Mouse (Mus musculus) liver, adult (tissue): ENCODE measurements around the gene Gm20388.

Experiments used
- GATA4 ChIP-seq: IDR thresholded peaks from 2 replicates; pipeline ENCODE4 v1.6.1; 2014; ENCODE audit warnings: mild to moderate bottlenecking, low read length; ENCODE audit not compliant: insufficient replicate concordance

Gene Gm20388

DNA sequence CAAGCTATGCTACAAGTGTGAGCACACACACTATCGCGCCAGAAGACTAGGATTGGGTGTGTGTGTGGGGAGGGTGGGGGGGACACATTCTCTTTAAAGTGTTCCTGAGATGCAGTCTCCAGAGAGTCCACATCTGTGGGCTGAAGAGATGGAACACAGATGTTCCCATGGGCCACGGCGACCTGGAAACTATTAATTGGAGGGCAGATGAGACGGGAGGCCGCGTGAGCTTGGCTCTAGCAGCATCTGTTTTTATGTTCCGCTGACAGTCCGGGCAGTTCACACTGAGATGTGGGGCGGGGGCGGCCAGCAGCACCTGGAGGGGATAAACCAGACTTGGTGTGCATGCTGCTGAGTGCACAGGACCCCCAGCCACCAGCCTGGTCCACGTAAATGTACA is 2247.0 kb downstream of the Gm20388 start:
- no peak for TF ChIP-seq GATA4

DNA sequence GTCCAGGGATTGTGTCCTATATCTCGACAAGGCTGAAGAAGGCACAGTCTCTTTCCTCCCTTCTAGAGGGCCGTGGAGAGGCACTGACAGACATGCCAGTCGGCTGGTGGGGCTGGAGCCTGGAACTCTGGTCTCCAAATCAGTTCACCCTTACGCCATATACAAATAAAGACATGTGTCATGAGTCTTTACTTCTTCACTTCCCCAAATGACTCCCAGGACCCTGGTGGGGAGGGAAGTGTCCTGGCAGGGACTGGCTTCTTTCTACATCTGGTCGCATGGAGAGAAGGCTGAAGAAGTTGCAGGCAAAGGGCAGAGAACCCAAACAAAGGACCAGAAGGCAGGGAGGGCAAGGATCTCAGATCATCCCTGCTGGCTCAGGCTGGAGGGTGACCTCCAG is 2249.5 kb downstream of the Gm20388 start:
- TF ChIP-seq GATA4: no peak

DNA sequence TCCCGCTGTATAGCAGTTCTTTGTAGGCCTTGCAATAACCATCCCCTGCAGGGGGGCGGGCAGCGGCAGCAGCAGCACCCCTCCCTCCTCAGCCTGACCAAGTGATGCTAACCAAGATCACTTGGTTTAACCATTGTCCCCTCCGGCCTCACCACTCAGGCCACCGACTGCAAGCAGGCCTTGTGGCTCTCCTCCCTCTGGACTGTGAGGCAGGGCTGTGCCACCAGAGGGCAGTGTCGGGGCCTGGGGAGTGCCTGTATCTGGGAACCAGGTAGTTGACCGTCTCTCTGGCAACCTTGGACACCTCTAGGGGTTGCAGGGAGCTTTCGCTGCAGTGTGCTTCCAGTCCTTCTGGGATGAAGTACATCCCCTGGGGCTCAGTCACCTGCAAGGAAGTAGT is 2252.4 kb downstream of the Gm20388 start:
- TF ChIP-seq GATA4: no peak

DNA sequence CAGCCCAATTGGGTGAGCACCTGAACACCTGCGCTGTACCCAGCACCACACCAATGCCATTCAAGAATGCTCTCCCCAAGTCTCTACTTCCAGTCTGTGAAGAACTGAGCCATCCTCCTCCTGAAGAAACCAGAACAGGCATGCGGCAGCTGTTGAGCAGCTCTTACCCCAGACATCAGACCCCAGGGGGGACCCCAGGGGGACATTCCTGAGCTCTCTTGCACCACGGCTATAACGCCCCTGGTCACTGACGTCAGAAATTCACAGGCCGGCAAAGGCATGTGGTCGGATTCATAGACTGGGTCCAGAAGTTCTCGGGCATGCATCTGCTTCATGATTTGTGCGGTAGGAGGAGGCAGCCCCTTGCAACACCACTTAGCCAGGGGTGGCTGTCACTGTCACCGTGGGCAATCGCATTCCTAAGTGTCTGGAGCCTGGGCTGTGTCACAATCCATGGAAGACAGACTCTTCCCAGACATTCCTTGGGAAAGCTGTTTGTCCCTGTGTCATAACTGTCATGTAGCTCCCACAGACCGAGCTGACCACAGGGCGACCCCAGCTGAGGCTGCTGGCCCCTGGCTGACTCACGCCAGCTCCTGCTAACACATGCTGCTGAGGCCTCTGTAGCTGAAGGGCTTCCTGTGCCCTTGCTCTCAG is 2256.7 kb downstream of the Gm20388 start:
- TF ChIP-seq GATA4: no peak

DNA sequence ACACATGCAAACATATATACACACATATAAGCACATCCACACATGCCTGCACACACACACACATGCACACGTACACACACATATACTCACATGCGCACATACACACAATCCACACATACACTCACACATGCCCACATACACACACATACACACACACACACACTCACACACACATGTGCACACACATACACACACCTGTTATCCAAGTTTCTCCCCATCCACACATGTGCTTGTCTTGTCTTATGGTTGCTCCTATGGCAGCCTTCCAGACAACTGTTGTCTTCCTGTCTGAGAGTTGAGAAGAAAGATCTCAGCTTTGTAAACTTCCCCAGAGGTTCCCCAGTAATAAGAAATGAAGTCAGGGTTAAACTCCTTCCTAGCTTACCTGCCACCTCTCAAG is 2258.8 kb downstream of the Gm20388 start:
- TF ChIP-seq GATA4: no peak

DNA sequence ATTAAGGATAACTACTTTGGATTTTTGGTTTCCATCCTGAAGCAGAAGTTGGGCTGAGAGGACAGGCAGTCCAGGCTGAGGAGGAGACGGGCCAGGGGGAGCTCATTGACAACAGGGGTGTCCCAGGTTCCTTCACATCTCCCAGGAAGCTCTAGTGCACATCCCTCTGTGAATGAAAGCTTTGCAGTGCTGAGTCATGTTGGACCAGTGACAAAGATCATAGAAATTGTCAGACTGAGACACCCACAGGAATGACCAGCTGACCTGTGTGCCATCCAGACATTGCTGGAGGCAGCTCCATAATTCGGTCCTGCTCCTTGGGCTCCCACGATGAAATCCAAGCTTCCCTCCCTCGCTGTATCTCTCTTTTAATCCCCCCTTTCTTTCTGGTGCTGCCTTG is 2261.2 kb downstream of the Gm20388 start:
- TF ChIP-seq GATA4: no peak

DNA sequence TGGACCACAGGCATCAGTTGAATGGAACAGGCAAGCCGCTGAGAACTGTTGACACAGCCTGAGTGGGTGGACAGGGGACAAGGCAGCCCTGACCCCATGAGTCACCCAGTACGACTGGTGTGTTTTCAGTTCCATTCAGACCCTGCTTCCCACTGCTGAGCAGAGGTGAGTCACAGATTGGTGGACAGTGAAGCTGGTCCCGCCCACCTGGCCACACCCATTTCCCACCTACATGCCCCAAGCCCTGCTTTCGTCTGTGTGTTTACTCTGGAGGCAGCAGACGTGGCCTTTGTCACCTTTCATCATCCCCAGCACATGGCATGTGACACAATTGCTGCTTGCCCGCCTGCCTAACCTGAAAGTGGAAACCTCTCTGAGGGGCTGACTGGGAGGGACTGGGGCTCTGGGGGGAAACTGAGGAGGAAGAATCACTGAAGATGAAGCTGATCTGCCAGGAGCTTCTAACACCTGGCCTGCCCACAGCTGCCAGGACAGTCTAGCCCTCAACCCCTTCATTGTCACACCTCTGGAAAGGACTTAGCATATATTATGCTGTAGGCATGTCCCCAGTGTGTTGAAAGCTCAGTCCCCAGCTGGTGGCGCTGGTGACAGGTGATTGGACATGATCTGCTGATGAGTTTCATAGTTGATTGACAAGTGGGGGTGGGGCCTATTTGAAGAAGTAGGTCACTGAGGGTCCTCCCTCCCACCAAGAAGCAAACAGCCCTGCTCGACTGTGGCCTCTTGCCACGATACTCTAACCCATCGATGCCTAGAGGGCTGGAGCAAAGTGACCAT is 2263.7 kb downstream of the Gm20388 start:
- TF ChIP-seq GATA4: no peak

DNA sequence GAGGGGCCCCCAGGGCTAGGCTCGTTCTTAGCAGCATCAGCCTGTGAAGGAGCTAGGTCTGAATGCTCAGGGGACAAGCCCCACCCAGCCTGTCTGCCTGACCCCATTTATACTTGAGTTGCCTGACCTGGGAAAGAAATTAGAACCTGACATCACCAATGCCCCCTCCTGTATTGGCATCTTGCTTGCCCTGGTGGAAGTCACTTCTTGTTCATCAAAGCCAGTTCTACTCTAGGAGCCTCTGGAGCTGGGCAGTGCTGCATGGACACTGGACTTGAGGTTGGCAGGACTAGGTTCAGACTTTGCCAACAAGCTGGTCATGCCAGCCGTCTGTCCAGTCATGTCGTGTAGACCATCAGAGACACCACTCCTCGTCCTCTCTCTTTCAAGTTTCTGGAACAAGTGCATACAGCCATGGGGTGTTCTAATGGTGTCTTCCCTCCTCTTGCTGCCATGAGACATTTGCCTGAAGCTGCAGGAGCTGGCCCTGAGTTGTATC is 2267.8 kb downstream of the Gm20388 start:
- no peak for TF ChIP-seq GATA4

DNA sequence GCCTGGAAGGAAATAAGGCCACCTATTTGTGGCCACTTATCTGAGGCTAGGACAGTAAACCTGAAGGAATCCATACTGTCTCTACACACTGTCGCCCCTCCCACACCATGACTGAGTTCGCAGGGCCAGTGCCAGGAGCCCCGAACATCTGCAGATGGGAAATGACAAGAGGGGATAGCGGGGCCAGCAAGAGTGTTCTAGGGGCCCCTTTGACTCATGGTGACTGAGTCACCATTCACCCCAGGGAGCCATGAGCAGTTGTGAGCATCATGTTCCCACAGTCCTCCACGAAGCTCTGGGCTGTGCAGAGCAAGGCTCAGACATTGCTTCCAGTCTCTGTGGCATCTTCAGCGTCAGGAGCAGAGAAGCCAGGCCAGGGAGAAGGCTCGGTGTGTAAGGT is 2268.7 kb downstream of the Gm20388 start:
- TF ChIP-seq GATA4: no peak

DNA sequence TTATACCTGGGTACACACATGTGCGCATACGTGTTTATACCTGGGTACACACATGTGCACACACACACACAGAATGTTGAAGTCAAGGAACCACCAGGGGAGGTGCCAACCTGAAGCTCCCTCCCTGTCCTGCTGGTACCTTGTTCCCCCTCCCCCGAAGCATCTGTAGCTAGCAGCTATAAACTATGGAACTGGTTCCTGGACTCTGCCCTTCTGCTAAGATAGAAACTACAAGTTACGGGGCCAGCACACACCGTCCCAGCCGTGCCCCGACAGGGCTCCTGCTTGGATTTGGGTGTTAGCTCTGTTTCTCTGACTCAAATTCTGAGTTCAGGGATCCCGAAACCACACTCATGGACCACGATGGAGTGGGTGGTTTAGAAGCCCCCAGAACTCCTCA is 2269.5 kb downstream of the Gm20388 start:
- no peak for TF ChIP-seq GATA4

DNA sequence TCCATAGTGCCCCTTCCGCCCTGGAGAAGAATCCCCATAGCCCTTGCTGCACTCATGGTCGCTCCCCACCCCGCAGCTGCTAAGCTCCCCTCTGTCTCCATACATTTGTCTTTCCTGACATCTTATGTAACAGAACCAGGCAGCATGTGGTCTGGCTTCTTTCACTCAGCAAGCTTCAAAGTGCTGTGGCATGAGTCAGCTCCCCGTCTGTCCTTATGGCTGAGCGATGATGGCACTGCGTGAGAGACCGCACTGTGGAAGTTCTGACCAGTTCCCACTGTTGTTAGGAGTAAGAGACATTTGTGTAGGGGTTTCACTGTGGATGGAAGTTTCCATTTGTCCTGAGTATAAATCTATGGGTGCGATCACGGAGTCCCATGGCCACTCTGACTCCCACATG is 2270.8 kb downstream of the Gm20388 start:
- TF ChIP-seq GATA4: no peak

DNA sequence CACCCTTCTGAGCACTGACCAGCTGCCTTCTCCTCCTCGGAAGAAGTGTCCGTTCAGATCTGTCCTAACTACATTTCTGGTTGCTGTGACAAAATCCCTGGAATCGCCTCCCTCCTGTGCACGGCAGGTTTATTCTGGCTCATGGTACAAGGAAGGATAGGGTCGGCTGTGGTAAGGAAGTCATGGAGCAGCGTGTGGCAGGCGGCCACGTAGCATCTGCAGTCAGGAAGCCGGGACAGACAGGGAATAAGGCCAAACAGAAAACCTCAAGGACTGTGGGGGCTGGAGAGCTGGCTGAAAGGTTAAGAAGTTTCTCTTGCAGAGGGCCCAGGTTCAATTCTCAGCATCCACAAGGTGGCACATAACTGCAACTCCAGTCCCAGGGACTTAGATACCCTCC is 2271.3 kb downstream of the Gm20388 start:
- no peak for TF ChIP-seq GATA4

DNA sequence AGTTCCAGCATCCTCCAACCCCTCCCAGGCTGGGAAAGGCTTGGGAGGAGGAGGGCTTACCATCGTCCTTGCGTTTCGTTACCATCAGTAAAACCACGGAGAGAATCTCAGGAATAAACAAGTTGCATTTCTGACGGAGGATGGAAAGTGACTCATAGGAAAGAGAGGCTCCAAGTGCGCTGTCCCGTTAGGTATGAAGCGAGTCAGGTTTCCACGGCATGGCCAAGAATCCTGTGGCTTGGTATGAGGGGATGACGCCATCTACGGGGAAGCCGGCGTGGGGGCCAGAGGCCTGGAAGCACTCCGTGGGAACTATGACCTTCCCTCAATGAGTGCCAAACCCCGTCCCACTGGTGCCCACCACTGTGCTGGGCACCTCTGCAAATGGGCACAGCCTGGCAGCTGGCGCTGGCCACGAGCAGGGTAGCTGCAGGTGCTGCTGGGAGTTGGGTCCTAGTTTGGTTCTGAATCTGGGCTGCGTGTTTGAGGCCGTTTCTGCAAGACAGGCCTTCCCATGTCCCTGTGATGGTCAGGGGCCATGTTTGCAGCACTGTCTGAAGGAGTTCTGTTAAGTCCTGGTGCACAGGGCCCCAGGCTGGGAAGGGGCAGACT is 2275.8 kb downstream of the Gm20388 start:
- no peak for TF ChIP-seq GATA4

DNA sequence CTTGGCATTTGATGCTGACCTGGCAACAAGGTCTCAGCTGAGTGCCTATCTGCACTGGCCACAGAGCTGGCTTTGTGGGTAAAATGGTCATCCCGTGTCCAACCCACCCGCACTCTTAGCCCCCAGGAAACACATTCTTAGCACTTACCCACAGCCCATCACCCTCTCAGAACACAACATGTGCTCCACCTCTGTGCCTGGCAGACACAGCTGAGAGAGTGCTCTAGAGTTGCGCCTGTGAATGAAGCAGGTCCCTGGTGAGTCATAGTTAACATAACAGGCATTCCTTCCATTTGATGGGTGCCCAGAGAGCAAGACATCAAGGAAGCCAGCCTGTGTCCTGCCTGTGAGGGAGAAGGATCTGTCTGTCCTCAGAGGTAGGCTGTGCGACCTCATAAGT is 2276.6 kb downstream of the Gm20388 start:
- TF ChIP-seq GATA4: no peak

DNA sequence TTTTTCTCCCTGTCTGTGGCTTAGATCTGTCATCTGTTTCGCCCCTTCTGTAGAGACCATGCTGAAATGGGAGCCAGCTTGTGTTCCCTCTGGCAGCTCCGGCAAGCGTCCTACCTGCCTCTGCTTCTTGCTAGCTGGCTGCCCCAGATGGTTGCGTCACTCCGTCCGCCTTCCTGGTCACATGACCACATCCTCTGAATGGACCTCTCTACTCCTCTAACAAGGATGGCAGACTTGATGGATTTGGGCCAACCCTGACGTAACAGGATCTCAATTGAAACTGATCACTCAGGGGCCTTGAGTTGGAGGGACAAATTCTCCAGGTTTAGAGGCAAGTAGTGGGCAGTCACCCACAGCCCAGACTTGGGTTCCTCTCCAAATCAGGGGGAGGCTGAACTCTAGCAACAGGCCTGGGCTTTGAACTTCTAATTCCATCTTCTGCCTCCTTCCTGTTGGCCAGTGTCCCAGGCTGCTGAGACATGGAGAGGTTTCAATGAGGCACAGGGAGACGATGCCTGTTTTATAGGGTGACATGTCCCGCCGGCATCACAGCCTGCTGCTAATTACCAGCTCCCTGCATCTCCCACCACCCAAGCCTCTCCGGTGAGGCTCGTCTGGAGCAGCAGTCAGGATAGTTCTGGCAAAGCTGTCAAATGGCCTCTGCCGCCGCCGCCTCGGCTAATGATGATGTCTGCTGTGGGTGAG is 2279.9 kb downstream of the Gm20388 start:
- no peak for TF ChIP-seq GATA4

DNA sequence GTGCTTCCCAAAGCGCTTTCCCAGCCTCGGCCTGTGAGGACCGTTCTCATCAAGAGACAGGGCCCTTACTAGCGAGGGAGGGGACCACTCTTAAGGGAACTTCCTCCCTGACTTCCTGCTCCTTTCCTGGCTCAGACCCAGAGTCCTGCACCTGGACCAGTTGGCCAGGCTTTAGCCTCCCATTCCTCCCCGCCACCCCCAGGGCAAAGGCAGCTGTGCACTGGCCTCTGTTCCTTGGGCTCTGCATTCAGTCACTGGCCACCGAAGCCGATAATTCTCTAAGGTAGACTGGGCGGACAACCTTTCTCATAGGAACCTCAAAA is 2280.4 kb downstream of the Gm20388 start:
- no peak for TF ChIP-seq GATA4
